Mouse (Mus musculus) small intestine, adult 2 months (tissue): ENCODE data around the gene Rab6b. TPM values are rescaled to one million over a fixed set of nuclear protein-coding genes. Genes with fewer than 3 reads are reported as not detected.

Experiments used
- H3K27ac ChIP-seq: fragments of 200-500 bp; 2 replicates; pipeline ENCODE4 v1.5.1; 2012; ENCODE audit warnings: low read depth, low read length, control low read depth, inconsistent platforms; ENCODE audit not compliant: insufficient read depth
- H3K27me3 ChIP-seq: fragments of 200-500 bp; 2 replicates; pipeline ENCODE4 v1.6.1; 2012; ENCODE audit warnings: mild to moderate bottlenecking, moderate library complexity, low read length, inconsistent platforms; ENCODE audit not compliant: control insufficient read depth, insufficient read depth
- H3K36me3 ChIP-seq: fragments of 200-500 bp; 2 replicates; pipeline ENCODE4 v1.6.1; 2012; ENCODE audit warnings: mild to moderate bottlenecking, low read length, control low read depth, inconsistent platforms; ENCODE audit not compliant: control insufficient read depth, insufficient read depth
- H3K4me1 ChIP-seq: fragments of 200-500 bp; 2 replicates; pipeline ENCODE4 v1.6.1; 2012; ENCODE audit warnings: low read length, inconsistent platforms, mixed read lengths; ENCODE audit not compliant: control insufficient read depth, insufficient read depth, insufficient read length
- H3K4me3 ChIP-seq: fragments of 200-500 bp; 2 replicates; pipeline ENCODE4 v1.5.1; 2012; ENCODE audit warnings: low read depth, mild to moderate bottlenecking, control low read depth, inconsistent platforms, low read length, moderate library complexity
- CTCF ChIP-seq: fragments of 200-500 bp; IDR thresholded peaks from 2 replicates; pipeline ENCODE4 v1.5.1; 2012; ENCODE audit warnings: low read depth, mild to moderate bottlenecking, control low read depth, inconsistent platforms, low read length, moderate library complexity, mixed read lengths; ENCODE audit not compliant: insufficient replicate concordance, insufficient read length; ENCODE audit errors: extremely low read depth
- POLR2A ChIP-seq: fragments of 200-500 bp; IDR thresholded peaks from 2 replicates; pipeline ENCODE4 v1.6.1; 2012; ENCODE audit warnings: low read depth, mild to moderate bottlenecking, control low read depth, inconsistent platforms, low read length, moderate library complexity
- WGBS: fragments of 180-500 bp; shearing (Covaris S2); methylation state at CpG from one replicate; pipeline ENCODE4 v1.1.7; 2018; 5-methylcytosine and 5-hydroxymethylcytosine counted together
- polyA plus RNA-seq: library from polyadenylated mRNA; depleted of rRNA; stranded (reverse); fragments of >200 nt; gene quantifications from 2 replicates; pipeline ENCODE4 v1.2.3, GENCODE M21; 2012; rRNA removed

The Rab6b gene
- 3.3 and 11.6 TPM in 2 replicates for polyA plus RNA-seq

DNA sequence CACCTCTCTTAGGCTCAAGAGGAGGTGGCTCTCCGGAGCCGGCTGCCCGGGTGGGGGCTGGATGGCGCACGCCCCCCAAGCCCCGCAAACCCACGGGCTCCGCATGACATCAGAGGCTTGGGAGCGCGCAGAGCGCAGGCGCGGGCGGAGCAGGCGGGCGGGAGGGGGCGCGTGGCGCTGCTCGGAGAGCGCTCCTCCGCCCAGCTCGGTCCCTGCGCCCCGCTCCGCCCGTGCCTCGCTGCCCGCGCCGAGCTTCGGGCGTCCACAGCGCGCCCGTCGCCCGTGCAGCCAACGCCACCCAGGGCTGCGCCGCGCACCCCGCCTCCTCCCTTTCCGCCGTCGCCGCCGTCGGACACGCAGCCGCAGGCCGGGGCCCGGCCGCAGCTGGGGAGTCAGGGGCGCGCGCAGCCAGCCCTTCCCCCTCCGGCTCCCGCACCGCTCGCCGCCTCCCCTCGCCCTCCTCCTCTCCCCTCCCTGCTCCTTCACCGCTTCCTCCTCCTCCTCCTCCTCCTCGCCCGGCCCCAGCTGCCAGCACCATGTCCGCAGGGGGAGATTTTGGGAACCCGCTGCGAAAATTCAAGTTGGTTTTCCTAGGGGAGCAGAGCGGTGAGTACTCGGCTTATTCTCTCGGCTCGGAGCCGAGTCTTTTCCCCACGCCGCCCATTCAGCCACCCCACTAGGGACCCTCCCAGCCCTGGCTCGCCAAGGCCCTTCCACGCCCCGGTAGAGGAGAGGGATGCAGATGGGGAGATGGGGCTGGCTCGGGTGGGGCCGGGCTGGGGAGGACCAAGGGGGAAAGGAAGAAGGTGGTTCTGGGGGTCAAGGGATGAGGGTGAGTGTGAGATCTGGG, at the start of gene Rab6b:
Rab6b (plus strand) TSS at position 167 of the 850 bp plus-strand sequence.
- Histone ChIP-seq H3K36me3 (no peaks in the 10 kb centered on the region), H3K27me3 (peaks cover 20% of the 10 kb centered on the region), H3K4me3 (peak within 1 kb of the TSS; percentile 87), H3K27ac (no peak within 1 kb of the TSS), H3K4me1 (peaks cover 7% of the 10 kb centered on the region)
- under 1% methylated on average over 77 of the region's 81 CpGs for WGBS
- TF ChIP-seq CTCF (no peak), POLR2A (no peak)

DNA sequence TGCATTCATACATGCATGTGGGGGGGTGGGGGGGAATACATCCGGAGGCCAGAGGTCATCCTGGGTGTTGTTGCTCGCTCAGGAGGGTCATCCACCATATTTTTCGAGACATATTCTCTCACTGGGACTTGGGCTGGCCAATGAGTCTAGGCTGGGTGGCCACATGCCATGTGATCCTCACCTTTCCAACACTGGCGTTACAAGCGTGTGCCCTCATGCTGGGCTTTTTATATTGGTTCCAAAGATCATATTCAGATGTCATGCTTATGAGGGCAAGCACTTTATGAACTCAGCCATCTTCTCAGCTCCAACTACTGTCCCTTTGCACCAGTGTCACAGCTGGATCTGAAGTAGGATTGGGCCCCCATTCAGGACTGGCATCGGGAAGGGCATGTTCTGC, 48.0 kb upstream of the Rab6b start:
- TF ChIP-seq POLR2A (no peak), CTCF (no peak)
- Histone ChIP-seq H3K27me3 (no peaks in the 10 kb centered on the region), H3K27ac (no peak overlapping the region), H3K4me1 (no peaks in the 10 kb centered on the region; the same call in 1 of the 2 replicates), H3K36me3 (peaks cover 2% of the 10 kb centered on the region; the same call in 1 of the 2 replicates), H3K4me3 (no peak overlapping the region)
- 78% methylated on average over 6 of the region's 6 CpGs for WGBS

DNA sequence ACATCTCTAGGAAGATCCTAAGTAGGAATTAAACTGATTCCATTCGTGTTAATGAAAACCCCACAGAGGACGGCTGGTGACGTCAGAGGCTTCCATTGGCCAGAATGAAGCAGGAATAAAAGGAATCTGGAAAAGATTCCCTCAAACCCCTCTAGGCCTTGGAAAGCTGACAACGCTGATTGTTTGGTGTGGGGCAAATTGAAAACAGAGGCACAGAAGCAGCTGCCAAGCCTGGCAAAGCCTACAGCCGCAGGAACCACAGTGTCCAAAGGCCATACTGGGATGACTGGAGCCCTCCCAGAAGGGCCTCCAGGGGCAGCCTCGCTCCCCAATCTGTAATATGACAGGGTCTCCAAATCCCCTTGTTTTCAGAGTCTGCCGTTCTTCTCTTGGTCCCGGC, 44.7 kb upstream of the Rab6b start:
- Histone ChIP-seq H3K4me1 (no peaks in the 10 kb centered on the region; the same call in 1 of the 2 replicates), H3K27ac (no peak overlapping the region), H3K36me3 (peaks cover 6% of the 10 kb centered on the region; the same call in 1 of the 2 replicates), H3K4me3 (no peak overlapping the region), H3K27me3 (no peaks in the 10 kb centered on the region)
- 83% methylated on average over 8 of the region's 8 CpGs for WGBS
- TF ChIP-seq POLR2A (no peak), CTCF (no peak)

DNA sequence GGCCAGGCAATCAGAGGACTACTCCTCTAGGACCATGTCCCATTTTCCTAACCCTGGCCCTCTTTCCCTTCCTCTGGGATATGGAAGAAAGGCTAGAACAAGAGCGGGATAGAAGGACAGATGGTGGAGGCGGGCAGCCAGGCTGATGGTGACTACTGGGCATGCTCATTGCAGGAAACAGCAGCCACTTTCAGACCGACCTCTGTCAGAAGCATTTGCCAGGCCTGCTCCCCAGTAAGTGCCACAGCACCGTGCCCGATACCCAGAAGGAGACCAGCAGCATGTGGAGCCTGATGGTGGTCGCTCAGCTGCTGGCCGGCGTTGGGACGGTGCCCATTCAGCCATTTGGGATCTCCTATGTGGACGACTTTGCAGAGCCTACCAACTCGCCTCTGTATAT, 43.9 kb upstream of the Rab6b start:
- H3K27me3 ChIP-seq = no peaks in the 10 kb centered on the region
- peaks cover 6% of the 10 kb centered on the region; the same call in 1 of the 2 replicates for H3K36me3 ChIP-seq
- no peak overlapping the region for H3K27ac ChIP-seq
- no peak overlapping the region for H3K4me3 ChIP-seq
- H3K4me1 ChIP-seq = no peaks in the 10 kb centered on the region; the same call in 1 of the 2 replicates
- WGBS = 98% methylated on average over 11 of the region's 11 CpGs
- no peak for TF ChIP-seq POLR2A
- TF ChIP-seq CTCF = no peak

DNA sequence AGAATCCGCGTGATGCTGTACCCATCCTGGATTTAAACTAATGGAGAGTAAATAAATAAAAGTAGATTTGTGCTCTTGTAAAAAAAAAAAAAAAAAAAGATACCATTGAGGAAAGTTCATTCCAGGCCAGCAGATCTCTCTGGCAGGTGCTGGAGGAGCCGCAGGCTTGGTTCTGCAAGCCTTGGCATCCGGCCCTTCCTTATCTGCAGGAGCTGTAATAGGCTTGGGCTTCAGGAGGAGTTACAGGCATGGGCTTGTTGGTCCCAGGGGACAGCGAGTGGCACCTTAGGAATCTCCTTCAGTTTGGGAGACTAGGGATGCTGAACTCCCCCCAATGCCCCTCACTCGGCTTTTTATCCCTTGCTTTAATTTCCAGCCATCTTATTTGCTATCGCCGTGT, 42.8 kb upstream of the Rab6b start:
- peaks cover 6% of the 10 kb centered on the region; the same call in 1 of the 2 replicates for H3K36me3 ChIP-seq
- no peak for TF ChIP-seq POLR2A
- TF ChIP-seq CTCF = no peak
- 37% methylated on average over 8 of the region's 8 CpGs for WGBS

DNA sequence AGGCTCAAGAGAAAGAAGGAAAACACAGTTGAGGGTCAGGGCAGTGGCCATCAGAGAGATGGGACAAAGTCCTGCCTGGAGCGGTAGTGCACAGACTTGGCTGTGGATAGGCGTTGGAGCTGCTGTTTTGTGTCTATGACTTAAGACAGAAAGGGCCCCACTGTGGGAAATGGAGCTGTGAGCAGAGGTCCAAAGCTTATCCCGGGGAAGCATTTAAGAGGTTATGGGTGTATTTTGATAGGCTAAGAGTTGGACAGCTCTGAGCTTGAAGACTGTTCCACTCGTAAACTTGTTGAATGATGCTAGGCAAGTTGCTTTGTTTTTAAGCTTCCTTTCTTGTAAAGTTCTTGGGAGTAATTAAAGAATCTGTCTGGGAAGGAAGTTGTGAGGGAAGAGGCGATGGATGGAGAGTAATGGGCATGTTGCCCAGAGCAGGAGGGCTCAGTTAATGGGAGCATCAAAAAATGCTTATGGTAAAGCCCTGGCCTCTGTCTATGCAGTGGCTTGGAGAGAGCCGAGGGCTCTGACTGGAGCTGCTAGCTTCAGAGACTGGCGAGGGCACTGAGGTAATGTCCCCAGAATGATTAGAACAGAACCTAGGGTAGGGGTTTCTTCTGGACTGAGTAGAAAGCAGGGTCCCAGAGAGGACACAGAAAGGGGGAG, 39.9 kb upstream of the Rab6b start:
- TF ChIP-seq POLR2A = no peak
- TF ChIP-seq CTCF = no peak
- no peaks in the 10 kb centered on the region for H3K27me3 ChIP-seq
- WGBS = 67% methylated on average over 7 of the region's 7 CpGs
- H3K36me3 ChIP-seq = peaks cover 8% of the 10 kb centered on the region; the same call in 1 of the 2 replicates
- peaks cover 3% of the 10 kb centered on the region; the same call in 1 of the 2 replicates for H3K4me1 ChIP-seq
- H3K4me3 ChIP-seq = no peak overlapping the region
- no peak overlapping the region for H3K27ac ChIP-seq

More for the DNA sequence above, 42.8 kb upstream of the Rab6b start:
- no peak overlapping the region for H3K4me3 ChIP-seq
- no peak overlapping the region for H3K27ac ChIP-seq
- peaks cover 3% of the 10 kb centered on the region; the same call in 1 of the 2 replicates for H3K4me1 ChIP-seq
- H3K27me3 ChIP-seq = no peaks in the 10 kb centered on the region

DNA sequence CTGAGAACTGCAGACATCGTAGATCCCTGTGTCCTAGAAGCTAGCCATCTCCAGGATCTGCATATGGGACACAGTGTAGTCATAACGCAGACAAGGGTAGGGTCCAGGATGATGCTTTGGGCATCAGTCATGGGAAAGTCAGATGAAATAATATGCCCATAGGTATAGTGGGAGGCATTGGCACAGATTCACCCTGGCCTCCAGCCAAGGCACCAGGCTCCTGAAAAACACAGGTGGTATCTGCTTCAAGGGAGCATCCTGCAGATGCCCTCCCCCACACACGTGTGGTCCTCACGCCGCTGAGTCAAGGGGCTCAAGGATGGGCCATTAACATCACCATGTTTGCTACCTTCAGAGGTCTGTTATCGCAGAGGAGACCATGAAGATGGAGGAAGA, 39.4 kb upstream of the Rab6b start:
- no peak overlapping the region for H3K27ac ChIP-seq
- no peak for TF ChIP-seq POLR2A
- no peak for TF ChIP-seq CTCF
- 92% methylated on average over 6 of the region's 6 CpGs for WGBS
- no peak overlapping the region for H3K4me3 ChIP-seq
- peaks cover 6% of the 10 kb centered on the region; the same call in 1 of the 2 replicates for H3K4me1 ChIP-seq
- H3K36me3 ChIP-seq = peaks cover 8% of the 10 kb centered on the region; the same call in 1 of the 2 replicates
- no peaks in the 10 kb centered on the region for H3K27me3 ChIP-seq
